Mouse (Mus musculus): ENCODE measurements around the gene Tet1.

DNA sequence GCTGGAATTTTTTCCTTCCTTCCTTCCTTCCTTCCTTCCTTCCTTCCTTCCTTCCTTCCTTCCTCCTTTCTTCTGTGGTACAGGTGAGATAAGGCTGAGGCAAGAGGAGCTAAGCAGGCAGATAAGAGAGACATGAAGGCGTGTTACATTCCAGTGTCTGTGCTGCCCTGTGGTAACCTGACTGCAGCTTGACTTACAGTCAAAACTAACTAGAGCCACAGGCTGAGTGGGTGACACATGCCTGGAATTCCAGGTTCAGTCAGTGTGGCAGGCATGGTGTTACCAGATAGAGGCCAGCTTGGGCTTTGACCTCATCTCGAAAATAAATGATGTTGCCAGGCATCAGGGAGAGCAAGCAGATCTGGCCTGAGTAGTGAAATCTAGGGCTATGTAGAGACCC lies 53.8 kb downstream of the Tet1 start:
- TF ChIP-seq CTCF (IDR thresholded peaks at IDR 0.05; ENCODE audit: control insufficient read depth, insufficient read depth, insufficient replicate concordance, low read depth, low read length) (no peak), POLR2A (IDR thresholded peaks at IDR 0.05; ENCODE audit: control insufficient read depth, low read depth, low read length) (no peak)

Data from testis, adult 2 months (tissue).